Mouse (Mus musculus) layer of hippocampus, adult 8-10 months (tissue): ENCODE measurements around the gene Acvr1b. TPM values are rescaled to one million over a fixed set of nuclear protein-coding genes. Genes with fewer than 3 reads are reported as not detected.

ENCODE experiments used
- DNase-seq, 2 experiments: peaks; one replicate each; pipeline ENCODE4 v3.0.0; 2022; ENCODE audit warnings: low spot score in 2 of 2
- total RNA-seq, 4 experiments: library from RNA; stranded (reverse); gene quantifications; 2 replicates each; pipeline ENCODE4 v1.2.4; 2022

The Acvr1b gene
- total RNA-seq, 4 experiments from 2014 or later = 81.2 to 96.0 (median 85.4) TPM

- DNase-seq = no peak
Observed at GRCm38 (mm10) chr15:101196079-101196795, 22.4 kb downstream of the Acvr1b start.

- no peak for DNase-seq
Observed at GRCm38 (mm10) chr15:101196961-101197360, 23.1 kb downstream of the Acvr1b start.

GRCm38 (mm10) chr15:101197497-101198179 lies 23.8 kb downstream of the Acvr1b start:
- DNase-seq = no peak

- peak in 1 of 2 experiments; percentile 72 for DNase-seq
Observed at GRCm38 (mm10) chr15:101198218-101198617, 24.4 kb downstream of the Acvr1b start.

- no peak for DNase-seq
Observed at GRCm38 (mm10) chr15:101198850-101199249, 25.0 kb downstream of the Acvr1b start.

- DNase-seq = no peak
Observed at GRCm38 (mm10) chr15:101200777-101201295, 27.0 kb downstream of the Acvr1b start.

GRCm38 (mm10) chr15:101201414-101201813 lies 27.5 kb downstream of the Acvr1b start:
- no peak for DNase-seq

GRCm38 (mm10) chr15:101203673-101204072 lies 29.8 kb downstream of the Acvr1b start:
- no peak for DNase-seq

GRCm38 (mm10) chr15:101204781-101205180 lies 30.9 kb downstream of the Acvr1b start:
- no peak for DNase-seq

- no peak for DNase-seq
Observed at GRCm38 (mm10) chr15:101210228-101210627, 36.4 kb downstream of the Acvr1b start.

GRCm38 (mm10) chr15:101210998-101211613 lies 37.2 kb downstream of the Acvr1b start:
- no peak for DNase-seq

GRCm38 (mm10) chr15:101212435-101212834 lies 38.6 kb downstream of the Acvr1b start:
- DNase-seq = no peak

GRCm38 (mm10) chr15:101215136-101215535 lies 41.3 kb downstream of the Acvr1b start:
- DNase-seq = no peak

GRCm38 (mm10) chr15:101216036-101216435 lies 42.2 kb downstream of the Acvr1b start:
- no peak for DNase-seq

- DNase-seq = no peak
Observed at GRCm38 (mm10) chr15:101220905-101221297, 47.0 kb downstream of the Acvr1b start.

GRCm38 (mm10) chr15:101221298-101222104 lies 47.6 kb downstream of the Acvr1b start:
- peak; percentile 85 to 92 for DNase-seq

GRCm38 (mm10) chr15:101222897-101223482 lies 49.1 kb downstream of the Acvr1b start:
- no peak for DNase-seq

GRCm38 (mm10) chr15:101223596-101223995 lies 49.7 kb downstream of the Acvr1b start:
- no peak for DNase-seq

- DNase-seq = peak; percentile 84 to 88
Observed at GRCm38 (mm10) chr15:101224006-101224906, 50.4 kb downstream of the Acvr1b start, which contains the start of gene Grasp. TSS of gene Grasp (plus strand) at chr15:101224188.

GRCm38 (mm10) chr15:101224977-101225376 lies 51.1 kb downstream of the Acvr1b start:
- DNase-seq = no peak
